Mouse (Mus musculus): ENCODE results near the gene Sptbn2.
"Not testable (repeated sequence)": the region's sequence is repeated elsewhere in the genome, so short reads cannot be mapped to it uniquely, and the experiment has no call there.

The Sptbn2 gene

DNA sequence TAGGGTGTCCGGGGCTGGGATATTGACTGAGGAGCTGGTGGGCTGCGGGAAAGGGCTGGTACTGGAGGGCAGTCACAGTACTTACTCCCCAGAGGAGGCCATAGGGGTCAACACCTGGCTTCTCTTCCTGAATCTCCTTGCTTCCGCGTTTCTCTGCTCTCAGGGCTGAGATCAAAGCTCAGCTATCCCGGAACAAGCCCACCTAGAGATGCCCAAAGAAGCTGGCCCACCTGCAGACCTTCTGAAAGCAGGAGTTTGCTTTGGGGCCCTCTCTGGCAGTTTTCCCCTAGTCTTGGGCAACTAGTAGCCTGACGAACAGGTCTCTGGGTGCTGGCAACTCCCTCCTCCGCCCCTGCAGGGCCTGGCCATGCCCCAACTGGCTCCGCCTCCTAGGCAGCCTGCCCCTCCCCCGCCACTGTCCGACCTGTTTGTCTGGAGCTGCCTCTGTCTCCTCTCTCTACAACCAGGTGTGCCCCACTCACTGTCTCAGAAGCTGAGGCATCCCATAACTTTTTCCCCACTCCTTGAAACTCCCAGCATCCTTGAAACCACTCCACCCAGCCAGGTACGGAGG is 9.8 kb downstream of the Sptbn2 start:
- DNase-seq (ENCODE audit: low spot score in 2 of 2), result no peak

DNA sequence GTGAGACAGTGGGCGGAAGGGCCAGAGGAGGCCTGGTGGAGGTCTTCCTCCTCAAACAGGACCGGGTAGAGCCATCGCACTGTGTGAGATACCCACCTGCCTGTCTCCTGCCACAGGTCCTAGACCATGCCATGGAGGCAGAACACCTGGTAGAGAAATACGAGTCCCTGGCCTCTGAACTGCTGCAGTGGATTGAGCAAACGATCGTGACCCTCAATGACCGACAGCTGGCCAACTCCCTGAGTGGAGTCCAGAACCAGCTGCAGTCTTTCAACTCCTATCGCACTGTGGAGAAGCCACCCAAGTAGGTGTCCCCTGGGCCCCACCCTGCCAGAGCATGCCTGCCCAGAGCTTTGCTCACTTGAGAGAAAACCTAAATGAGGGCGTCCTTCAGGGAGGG is 18.2 kb downstream of the Sptbn2 start:
- DNase-seq (ENCODE audit: low spot score in 2 of 2), result no peak

DNA sequence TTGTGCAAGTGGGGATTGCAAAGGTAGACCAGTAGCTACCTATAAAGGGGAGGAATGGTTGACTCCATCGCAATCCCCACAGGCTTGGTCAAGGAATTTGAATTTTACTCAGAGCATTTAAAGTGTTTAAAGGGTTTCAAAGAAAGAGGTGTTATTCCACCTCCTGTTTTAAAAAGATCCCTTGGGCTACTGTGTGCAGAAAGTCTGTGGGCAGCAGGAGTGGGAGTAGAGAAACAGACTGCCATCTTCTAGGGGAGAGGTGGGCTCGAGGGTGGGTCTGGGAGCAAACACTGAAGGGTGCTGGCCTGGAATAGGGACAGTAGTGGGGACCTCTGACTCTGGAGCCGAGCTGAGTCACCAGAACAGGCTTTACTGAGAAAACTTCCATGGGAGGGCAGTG is 22.1 kb downstream of the Sptbn2 start:
- no peak for DNase-seq (ENCODE audit: low spot score in 2 of 2)

DNA sequence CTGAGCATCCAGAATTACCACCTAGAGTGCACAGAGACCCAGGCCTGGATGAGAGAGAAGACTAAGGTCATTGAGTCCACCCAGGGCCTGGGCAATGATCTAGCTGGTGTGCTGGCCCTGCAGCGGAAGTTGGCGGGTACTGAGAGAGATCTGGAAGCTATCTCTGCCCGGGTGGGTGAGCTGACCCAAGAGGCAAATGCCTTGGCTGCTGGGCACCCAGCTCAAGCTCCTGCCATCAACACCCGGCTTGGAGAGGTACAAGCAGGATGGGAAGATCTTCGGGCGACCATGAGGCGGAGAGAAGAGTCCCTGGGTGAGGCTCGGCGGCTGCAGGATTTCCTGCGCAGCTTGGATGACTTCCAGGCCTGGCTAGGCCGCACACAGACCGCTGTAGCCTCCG is 26.9 kb downstream of the Sptbn2 start:
- no peak for DNase-seq (ENCODE audit: low spot score in 2 of 2)

DNA sequence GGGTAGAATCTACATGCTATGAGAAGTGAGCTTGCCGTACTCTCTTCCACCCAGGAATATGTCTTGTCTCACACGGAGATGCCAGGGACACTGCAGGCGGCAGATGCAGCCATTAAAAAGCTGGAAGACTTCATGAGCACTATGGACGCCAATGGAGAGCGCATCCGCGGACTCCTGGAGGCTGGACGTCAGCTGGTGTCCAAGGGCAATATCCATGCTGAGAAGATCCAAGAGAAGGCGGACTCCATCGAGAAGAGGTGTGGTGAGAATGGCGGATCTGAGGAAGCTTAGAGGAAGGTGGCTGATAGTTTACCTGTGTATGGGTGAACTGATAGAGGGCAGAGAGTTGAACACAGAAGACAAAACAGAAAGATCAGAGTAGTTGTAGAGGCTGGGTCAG is 28.1 kb downstream of the Sptbn2 start:
- DNase-seq (ENCODE audit: low spot score in 2 of 2), result no peak

DNA sequence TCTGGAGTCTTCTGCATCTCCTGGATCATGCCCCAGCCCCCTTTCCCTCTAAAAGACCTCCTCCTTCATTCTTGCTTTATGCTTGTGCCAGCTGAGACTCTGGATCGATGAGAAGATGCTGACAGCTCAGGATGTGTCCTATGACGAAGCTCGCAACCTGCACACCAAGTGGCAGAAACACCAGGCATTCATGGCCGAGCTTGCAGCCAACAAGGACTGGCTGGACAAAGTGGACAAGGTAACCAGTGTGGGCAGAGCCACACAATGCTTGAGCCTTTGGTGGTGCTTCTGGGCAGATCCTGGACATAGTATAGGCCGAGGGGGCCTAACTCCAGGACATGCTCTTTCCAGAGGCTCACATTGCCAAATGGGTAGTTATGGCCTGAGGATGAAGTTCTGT is 28.8 kb downstream of the Sptbn2 start:
- no peak for DNase-seq (ENCODE audit: low spot score in 2 of 2)

DNA sequence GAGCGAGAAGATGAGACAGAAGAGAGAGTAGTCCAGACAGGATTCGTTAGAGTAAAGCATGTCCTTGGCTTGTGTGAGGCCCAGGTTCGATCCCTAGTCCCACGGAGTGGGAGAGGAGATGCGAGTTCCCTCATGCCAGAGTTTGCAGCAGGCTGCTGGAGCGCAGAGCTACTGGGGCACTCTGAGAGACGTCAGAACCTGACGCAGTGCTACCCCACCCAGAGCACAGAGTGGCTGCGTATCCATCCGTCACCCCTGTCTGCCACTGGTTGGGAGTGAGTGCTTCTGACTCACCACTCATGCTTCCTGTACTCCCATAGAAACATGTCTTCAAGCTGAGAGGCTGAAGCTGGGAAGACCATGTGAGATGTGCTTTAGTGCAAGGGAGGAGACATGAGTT is 30.5 kb downstream of the Sptbn2 start:
- DNase-seq (ENCODE audit: low spot score in 2 of 2), result no peak

DNA sequence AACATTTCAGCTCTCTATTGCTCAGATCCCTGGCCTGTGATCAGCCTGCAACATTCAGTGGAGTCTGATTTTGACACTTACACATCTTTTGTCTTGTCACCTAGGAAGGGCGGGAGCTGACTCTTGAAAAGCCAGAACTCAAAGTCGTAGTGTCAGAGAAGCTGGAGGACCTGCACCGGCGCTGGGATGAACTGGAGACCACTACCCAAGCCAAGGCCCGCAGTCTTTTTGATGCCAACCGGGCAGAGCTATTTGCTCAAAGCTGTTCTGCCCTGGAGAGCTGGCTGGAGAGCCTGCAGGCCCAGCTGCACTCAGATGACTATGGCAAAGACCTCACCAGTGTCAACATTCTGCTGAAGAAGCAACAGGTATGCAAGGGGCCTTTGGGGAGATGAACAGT is 31.3 kb downstream of the Sptbn2 start:
- no peak for DNase-seq (ENCODE audit: low spot score in 2 of 2)

DNA sequence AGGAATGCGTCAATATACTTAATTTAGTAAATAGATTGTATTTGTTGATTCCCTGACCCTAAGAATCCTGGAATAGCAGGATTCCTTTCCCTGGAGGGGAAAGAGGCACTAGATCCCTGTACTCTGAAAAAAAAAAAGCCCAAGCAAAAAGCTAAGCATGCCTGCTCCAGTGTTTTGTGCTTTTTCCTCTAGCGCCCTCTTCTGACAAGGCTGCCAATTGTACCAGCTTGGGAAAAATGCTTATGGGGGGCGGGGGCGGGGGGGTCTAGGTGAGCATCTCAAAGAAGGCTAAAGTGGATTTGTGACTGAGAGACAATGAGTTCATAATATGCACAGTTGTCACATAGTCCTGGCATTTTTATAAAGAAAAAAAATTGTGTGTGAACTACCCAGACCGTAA is 32.6 kb downstream of the Sptbn2 start:
- no peak for DNase-seq (ENCODE audit: low spot score in 2 of 2)

DNA sequence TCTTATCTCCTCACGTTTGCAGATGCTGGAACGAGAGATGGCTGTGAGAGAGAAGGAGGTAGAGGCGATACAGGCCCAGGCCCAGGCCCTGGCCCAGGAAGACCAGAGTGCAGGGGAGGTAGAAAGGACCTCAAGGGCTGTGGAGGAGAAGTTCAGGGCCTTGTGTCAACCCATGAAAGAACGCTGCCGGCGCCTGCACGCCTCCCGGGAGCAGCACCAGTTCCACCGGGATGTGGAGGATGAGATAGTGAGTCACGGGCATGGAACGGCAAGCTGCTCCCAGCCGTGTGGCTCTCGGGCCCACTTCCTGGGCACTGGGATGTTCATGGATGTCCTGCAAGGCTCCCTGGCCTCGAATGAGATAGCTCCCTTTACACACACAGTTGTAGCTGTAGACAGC is 33.1 kb downstream of the Sptbn2 start:
- DNase-seq (ENCODE audit: low spot score in 2 of 2), result no peak

DNA sequence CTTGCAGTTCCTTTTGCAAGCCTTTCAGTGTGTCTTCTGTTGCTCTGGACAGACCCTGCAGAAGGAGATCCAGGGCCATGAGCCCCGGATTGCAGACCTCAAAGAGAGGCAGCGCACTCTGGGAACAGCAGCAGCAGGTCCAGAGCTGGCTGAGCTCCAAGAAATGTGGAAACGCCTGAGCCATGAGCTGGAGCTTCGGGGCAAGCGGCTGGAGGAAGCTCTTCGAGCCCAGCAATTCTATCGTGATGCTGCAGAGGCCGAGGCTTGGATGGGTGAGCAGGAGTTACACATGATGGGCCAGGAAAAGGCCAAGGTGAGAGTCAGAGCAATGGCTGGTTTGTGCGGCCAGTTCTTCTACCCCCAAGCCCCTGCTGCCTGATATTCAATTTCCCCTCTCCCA is 34.1 kb downstream of the Sptbn2 start:
- no peak for DNase-seq (ENCODE audit: low spot score in 2 of 2)

DNA sequence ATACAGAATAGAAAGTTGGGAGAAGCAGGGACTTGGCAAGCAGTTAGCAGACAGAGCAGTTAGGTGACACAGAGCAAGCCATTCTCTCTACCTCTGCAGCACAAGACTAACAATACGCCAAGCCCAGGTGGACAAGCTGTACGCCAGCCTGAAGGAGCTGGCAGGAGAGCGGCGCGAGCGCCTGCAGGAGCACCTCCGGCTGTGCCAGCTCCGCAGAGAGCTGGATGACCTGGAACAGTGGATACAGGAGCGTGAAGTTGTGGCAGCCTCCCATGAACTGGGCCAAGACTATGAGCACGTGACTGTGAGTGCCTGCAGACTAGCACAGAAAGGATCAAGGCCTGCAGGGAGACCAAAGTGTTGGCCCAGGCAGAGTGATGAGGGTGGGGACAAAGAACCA is 34.7 kb downstream of the Sptbn2 start:
- peak in 1 of 2 experiments; percentile 40 for DNase-seq (ENCODE audit: low spot score in 2 of 2)

DNA sequence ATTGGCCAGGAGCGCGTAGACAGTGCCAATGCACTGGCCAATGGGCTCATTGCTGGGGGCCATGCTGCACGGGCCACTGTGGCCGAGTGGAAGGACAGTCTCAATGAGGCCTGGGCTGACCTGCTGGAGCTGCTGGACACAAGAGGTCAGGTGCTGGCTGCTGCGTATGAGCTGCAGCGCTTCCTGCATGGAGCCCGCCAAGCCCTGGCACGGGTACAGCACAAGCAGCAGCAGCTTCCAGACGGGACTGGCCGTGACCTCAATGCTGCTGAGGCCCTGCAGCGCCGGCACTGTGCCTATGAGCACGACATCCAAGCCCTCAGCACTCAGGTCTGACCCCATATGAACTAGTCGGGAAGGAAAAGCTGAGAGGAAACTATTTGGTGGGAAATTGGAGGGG is 35.6 kb downstream of the Sptbn2 start:
- no peak for DNase-seq (ENCODE audit: low spot score in 2 of 2)

DNA sequence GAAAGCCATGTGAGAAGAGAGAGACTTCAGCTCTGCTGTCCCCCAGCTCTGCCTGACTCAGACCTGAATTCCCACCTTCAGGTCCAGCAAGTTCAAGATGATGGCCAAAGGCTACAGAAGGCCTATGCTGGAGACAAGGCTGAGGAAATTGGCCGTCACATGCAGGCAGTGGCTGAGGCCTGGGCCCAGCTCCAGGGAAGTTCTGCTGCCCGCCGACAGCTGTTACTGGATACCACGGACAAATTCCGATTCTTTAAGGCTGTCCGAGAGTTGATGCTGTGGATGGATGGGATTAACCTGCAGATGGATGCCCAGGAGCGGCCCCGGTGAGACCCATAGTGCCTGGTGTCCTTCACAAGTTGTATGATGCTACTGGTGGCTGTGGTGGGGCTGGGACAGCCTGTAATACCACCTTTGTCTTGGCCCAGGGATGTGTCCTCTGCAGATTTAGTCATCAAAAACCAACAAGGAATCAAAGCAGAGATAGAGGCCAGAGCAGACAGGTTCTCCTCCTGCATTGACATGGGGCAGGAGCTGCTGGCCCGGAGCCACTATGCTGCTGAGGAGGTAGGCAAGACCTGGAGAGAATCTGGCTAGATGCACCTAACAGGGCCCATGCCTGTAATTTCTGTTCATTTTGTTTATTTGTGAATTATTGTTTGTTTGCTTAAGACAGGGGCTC is 36.8 kb downstream of the Sptbn2 start:
- DNase-seq (ENCODE audit: low spot score in 2 of 2), result no peak

DNA sequence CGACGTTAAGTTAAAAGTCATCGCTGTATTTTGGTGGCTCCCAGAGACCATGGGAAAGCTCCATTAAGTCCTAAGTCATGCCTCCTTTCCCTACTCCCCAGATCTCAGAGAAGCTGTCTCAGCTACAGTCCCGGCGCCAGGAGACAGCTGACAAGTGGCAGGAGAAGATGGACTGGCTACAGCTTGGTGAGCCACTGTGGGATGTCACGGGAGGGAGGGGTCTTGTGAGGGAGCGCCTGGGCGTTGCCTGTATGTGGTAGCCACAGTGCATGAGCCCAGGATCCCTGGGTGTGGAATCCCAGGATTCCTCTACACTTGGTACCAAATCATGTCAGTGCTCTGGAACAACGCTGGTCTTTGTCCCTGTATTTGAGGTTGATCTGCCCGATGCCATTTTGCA is 37.5 kb downstream of the Sptbn2 start:
- no peak for DNase-seq (ENCODE audit: low spot score in 2 of 2)

DNA sequence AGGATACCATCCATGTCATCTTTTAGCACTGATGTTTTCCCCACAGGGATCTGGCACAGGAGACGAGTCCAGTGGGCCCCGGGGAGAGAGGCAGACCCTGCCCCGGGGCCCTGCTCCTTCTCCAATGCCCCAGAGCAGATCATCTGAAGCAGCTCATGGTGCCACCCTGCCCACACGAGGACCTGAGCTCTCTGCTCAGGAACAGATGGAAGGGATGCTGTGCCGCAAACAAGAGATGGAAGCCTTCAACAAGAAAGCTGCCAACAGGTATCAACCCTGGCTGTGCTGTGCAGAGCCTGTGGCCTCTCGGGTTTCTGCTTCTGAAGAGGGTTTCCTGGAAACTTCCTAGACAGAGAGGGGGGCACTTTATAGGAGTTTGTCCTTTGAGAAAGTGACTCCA is 39.0 kb downstream of the Sptbn2 start:
- no peak for DNase-seq (ENCODE audit: low spot score in 2 of 2)

DNA sequence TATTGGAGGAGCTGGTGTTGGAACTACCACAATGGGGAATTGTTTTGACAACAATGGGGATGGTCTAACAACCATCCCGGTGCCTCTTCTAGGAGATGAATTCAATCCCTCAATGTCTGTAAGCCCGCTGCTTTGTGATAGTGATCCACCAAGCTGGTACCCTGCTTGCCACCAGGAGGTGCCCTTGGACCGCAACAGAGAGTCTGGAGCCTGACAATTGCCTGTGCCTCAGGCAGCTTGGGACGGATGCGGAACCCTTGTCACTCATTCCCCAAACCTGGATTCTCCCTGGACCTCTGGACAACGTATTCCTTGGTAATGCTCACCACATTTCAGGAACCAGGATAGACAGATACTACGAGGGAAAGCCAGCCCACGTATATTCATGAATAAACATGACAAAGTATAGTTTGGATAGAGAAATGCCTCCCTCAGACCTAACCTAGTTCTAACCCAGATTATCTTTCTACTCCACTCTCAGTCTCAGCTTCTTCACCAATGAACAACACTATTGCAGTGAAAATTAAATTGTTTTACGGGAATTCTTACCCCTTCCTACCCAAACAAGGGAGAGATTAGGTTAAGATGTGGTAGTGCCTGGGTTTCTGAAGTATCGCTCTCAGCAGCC is 44.7 kb downstream of the Sptbn2 start:
- DNase-seq (ENCODE audit: low spot score in 2 of 2), result peak; percentile 82 to 87

DNA sequence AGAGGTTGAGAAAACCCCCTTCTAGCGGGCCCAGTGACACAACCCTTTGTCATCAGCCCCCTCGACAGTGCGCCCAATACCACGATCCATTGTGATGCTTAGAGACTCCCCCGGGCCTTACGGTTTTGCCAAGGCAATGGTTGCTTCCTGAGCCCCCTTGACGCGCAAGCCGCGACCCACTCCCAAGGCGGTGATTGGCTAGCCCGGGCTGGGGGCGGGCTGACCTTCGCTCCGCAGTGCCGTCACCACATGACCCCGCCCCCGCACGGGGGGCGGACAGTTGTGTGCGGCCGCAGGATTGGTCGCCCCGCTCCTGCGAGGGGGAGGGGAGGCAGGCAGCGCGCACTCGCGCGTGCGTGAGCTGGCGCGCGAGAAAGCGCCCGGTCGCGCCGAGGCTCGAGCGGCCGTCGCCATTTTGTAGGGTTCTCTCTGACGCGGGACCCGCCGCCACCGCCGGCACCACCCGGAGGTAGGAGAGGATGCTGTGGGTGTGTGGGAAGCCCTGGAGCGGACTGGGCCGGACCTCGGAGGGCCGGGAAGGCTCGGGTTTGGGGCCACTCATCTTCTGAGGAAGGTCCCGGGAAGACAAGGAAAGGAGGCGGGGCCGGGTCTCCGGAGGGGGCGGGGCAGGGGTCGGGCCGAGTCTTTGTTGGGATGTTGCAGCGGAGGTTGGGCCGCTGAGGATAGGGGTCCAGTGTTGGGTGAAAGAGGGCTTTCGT is 45.4 kb downstream of the Sptbn2 start, which contains the start of gene Rbm4b:
Gene Rbm4b (plus strand): TSS at position 305 of the 719 bp plus-strand sequence.
- DNase-seq (ENCODE audit: low spot score in 2 of 2), result peak; percentile 95 to 96

DNA sequence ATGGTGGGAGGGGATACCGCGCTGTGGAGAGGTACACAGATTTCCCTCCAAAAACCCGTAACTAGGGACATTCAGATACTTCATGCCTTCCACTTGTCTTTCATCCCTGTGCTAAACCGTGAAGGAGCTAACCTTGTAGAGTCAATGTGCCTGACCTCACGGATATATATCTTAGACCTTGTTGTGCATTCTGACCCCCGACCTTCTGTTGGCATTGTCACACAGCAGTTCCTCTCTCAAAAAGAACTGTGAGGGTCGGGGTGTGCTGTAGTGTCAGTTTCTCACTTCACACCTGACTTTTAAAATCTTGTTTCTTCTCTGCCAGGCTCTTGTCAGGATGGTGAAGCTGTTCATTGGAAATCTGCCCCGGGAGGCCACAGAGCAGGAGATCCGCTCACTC is 46.0 kb downstream of the Sptbn2 start:
- DNase-seq (ENCODE audit: low spot score in 2 of 2), result no peak

DNA sequence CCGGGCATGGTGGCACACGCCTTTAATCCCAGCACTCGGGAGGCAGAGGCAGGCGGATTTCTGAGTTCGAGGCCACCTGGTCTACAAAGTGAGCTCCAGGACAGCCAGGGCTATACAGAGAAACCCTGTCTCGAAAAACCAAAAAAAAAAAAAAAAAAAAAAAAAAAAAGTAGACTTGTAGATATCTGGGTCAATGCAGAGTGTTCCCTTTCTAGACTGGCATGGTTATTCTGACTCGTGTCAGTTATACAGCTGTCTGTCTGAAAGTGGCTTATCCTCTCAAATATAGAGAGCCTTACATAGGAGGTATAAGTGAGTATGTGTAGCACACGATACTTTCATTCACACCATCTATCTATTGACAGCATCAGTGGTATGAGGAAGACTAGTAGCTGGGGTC is 49.6 kb downstream of the Sptbn2 start:
- DNase-seq (ENCODE audit: low spot score in 2 of 2), result not testable (repeated sequence)

DNA sequence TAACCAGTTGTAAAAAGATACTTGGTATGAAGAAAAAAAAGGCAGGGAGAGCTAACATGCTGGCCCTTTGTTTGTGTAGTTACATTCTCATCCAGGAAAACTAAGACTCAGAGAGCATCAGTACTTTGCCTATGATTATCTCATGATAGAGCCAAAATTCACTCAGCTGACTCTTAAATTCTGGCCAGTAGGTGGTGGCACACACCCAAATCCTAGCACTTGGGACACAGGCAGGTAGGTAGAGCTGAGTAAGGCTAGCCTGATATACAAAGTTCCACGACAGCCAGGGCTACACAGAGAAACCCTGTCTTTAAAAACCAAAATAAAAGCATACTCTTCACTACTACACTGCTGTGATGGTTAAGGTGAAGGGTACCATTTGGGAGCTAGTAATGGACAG is 51.9 kb downstream of the Sptbn2 start:
- no peak for DNase-seq (ENCODE audit: low spot score in 2 of 2)

DNA sequence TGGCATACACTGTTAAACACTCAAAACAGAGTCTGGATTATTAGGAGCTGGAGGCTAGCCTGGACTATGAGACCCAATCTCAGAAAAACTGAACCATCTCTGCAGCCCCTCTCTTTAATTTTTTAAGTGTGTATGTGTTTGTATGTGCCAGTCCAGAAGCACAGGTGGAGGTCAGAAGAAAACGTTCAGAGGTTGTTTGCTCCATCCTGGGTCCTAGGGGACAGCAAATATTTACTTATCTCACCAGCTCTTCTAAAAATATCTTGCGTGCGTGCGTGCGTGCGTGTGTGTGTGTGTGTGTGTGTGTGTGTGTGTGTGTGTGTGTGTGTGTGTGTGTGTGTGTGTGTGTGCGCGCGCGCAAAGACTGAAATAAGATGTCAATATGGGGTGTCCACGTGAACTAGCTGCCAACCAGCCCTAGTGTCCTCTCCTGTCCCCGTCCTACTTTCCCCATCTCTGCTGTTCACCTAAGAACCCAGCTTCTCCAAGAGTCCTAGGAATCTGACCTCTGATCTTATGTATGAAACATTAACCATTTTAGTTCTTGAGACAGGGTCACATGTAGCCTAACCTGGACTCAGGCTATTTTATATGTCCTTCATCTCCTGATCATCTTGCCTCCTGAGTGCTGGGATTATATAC is 56.7 kb downstream of the Sptbn2 start:
- DNase-seq (ENCODE audit: low spot score in 2 of 2), result no peak
